Mouse (Mus musculus) midbrain, embryonic 10.5 days (tissue): ENCODE data around the gene Tbce. TPM values are rescaled to one million over a fixed set of nuclear protein-coding genes. Genes with fewer than 3 reads are reported as not detected.

Experiments used
- polyA plus RNA-seq: library from polyadenylated mRNA; unstranded; fragments of >200 nt; fragmentation: Nextera tagmentation; extraction: Ambion mirVana; gene quantifications from 2 replicates; pipeline ENCODE4 v1.2.1, GENCODE M21; 2016

The Tbce gene
- polyA plus RNA-seq, 1 experiment from 2014 or later: 50.9 TPM

Other genes with a start within 250 kb of the Tbce start
- 37.9 and 44.3 TPM in 2 replicates for gene B3galnt2, start 85.2 kb downstream of the Tbce start, polyA plus RNA-seq
- gene Arid4b, start 23.6 kb upstream of the Tbce start, polyA plus RNA-seq: 63.3 and 77.4 TPM in 2 replicates
- gene Ggps1, start 23.9 kb upstream of the Tbce start, polyA plus RNA-seq: 58.7 and 67.4 TPM in 2 replicates